Mouse (Mus musculus): Measurements from ENCODE around the gene Msh5. TPM values are rescaled to one million over a fixed set of nuclear protein-coding genes. Genes with fewer than 3 reads are reported as not detected.
"Not testable (repeated sequence)": the region's sequence is repeated elsewhere in the genome, so short reads cannot be mapped to it uniquely, and the experiment has no call there.

Gene Msh5
- polyA plus RNA-seq, 1 experiment from 2014 or later = 3.5 TPM

DNA sequence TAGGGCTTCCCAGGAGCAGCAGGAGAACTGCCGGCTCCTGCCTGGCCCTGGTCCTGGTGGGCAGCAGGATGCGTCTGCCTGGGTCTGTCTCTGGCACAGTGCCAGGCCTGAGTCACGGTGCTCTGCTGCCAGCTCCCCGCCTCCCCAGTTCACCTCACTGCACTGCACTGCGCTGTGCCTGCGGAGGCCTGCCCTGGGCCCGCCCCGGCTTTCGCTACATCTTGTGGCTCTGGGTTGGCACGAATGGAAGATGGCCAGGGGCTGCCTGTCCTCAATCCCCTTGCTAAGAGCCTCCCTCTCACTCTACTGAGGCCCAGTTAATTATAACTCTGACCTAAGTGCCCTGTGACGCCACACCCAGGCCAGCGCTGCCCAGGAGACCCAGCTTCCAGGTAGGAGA lies 30.2 kb downstream of the Msh5 start, which contains the start of gene Vwa7:
Gene Vwa7, plus strand, starts transcription at position 204 of the 400 bp plus-strand sequence.
- 33% methylated on average over 12 of the region's 12 CpGs for WGBS
- Histone ChIP-seq H3K27me3 (ENCODE audit: control insufficient read depth, insufficient read depth, low read length) (no peaks in the 10 kb centered on the region), H3K4me2 (ENCODE audit: low read depth, low read length) (no peak within 1 kb of the TSS), H3K4me3 (ENCODE audit: low read length) (no peak within 1 kb of the TSS), H3K9me3 (replicated peaks; ENCODE audit: control insufficient read depth, low read length) (no peaks in the 10 kb centered on the region), H3K27ac (ENCODE audit: low read length) (peak within 1 kb of the TSS; percentile 36; the same call in 1 of the 2 replicates), H3K36me3 (ENCODE audit: control insufficient read depth, insufficient read depth) (peaks cover 39% of the 10 kb centered on the region), H3K9ac (ENCODE audit: low read length) (peak within 1 kb of the TSS; percentile 49), H3K4me1 (ENCODE audit: control insufficient read depth, insufficient read depth, low read length) (peaks cover 12% of the 10 kb centered on the region)
- ATAC-seq (replicated peaks; ENCODE audit: extremely low read depth, insufficient read depth, low FRiP score) = peak; percentile 53

DNA sequence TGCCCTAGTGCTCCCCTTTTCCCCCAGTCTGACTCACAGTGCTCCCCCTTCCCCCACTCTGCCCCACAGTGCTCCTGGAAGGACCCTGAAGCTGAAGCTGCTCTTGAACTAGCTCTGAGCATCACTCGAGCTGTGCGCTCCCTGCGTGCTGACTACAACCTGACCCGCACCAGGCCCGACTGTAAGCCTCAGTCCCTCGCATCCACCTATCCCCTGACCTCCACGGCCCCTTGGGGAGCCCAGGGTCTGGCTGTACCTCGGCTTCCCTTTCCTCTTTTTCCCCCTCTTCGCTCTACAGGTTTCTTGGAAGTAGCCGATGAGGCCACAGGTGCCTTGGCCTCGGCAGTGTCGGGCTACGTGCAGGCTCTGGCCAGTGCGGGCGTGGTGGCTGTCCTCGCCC lies 31.2 kb downstream of the Msh5 start:
- no peak for ATAC-seq (replicated peaks; ENCODE audit: extremely low read depth, insufficient read depth, low FRiP score)
- WGBS = 91% methylated on average over 16 of the region's 16 CpGs
- Histone ChIP-seq H3K36me3 (ENCODE audit: control insufficient read depth, insufficient read depth) (peaks cover 50% of the 10 kb centered on the region), H3K27me3 (ENCODE audit: control insufficient read depth, insufficient read depth, low read length) (no peaks in the 10 kb centered on the region), H3K4me2 (ENCODE audit: low read depth, low read length) (no peak overlapping the region), H3K9ac (ENCODE audit: low read length) (no peak overlapping the region), H3K4me3 (ENCODE audit: low read length) (no peak overlapping the region), H3K4me1 (ENCODE audit: control insufficient read depth, insufficient read depth, low read length) (peaks cover 9% of the 10 kb centered on the region), H3K9me3 (replicated peaks; ENCODE audit: control insufficient read depth, low read length) (no peaks in the 10 kb centered on the region), H3K27ac (ENCODE audit: low read length) (no peak overlapping the region)

DNA sequence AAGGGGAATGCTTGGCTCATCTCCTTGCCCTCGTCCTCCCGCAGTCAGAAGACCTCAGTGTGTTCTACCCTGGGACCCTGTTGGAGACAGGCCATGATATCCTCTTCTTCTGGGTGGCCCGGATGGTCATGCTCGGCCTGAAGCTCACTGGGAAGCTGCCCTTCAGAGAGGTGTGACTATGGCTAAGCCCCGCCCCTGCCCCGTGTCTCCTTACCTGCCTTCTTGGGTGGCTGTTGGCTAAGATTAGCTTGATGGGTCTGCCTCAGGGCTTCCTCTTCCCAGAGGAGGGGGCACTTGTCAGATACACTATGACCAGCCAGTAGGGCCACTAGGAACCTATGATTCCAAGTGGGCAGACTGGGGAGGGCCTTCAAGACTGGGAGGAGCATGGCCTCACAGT lies 33.3 kb downstream of the Msh5 start:
- H3K27ac ChIP-seq (ENCODE audit: low read length) = no peak overlapping the region
- H3K4me2 ChIP-seq (ENCODE audit: low read depth, low read length) = no peak overlapping the region
- WGBS = 84% methylated on average over 6 of the region's 6 CpGs
- H3K27me3 ChIP-seq (ENCODE audit: control insufficient read depth, insufficient read depth, low read length) = no peaks in the 10 kb centered on the region
- no peak overlapping the region for H3K4me3 ChIP-seq (ENCODE audit: low read length)
- H3K9me3 ChIP-seq (replicated peaks; ENCODE audit: control insufficient read depth, low read length) = no peaks in the 10 kb centered on the region
- H3K4me1 ChIP-seq (ENCODE audit: control insufficient read depth, insufficient read depth, low read length) = peaks cover 9% of the 10 kb centered on the region
- H3K9ac ChIP-seq (ENCODE audit: low read length) = no peak overlapping the region
- ATAC-seq (replicated peaks; ENCODE audit: extremely low read depth, insufficient read depth, low FRiP score) = no peak
- peaks cover 54% of the 10 kb centered on the region for H3K36me3 ChIP-seq (ENCODE audit: control insufficient read depth, insufficient read depth)

DNA sequence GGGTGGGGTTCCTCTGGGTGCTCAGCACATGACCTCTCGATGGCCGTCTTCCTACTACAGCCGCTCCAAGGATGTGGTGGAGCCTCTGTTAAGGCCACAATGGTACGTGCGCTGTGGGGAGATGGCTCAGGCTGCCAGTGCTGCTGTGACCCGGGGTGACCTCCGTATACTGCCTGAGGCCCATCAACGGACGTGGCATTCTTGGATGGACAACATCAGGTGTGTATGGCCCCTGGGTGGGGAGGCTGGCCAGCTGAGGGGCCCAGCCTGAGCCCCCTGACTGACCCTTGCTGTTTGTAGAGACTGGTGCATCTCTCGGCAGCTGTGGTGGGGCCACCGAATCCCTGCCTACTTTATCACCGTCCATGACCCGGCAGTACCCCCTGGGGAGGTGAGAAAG lies 34.1 kb downstream of the Msh5 start:
- WGBS = 85% methylated on average over 13 of the region's 13 CpGs
- H3K4me3 ChIP-seq (ENCODE audit: low read length) = no peak overlapping the region

DNA sequence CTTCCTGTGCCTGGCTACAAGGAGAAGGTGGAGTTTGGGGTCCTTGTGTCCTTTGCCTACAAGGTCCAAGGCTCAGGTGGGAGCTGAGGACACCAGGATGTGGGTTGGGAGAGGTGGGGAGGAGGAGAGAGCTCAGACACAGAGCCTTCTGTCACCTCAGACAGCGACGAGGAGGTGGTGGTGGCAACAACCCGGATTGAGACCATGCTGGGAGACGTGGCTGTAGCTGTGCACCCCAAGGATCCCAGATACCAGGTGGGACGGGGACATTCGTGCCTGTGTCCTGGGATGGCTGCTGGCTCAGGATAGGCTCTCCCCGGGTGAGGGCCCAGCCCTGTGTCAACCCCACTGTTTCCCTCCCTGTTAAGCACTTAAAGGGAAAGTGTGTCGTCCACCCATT lies 35.1 kb downstream of the Msh5 start:
- peaks cover 6% of the 10 kb centered on the region for H3K4me1 ChIP-seq (ENCODE audit: control insufficient read depth, insufficient read depth, low read length)
- H3K4me2 ChIP-seq (ENCODE audit: low read depth, low read length) = no peak overlapping the region
- H3K27me3 ChIP-seq (ENCODE audit: control insufficient read depth, insufficient read depth, low read length) = no peaks in the 10 kb centered on the region
- WGBS = 92% methylated on average over 8 of the region's 8 CpGs
- peaks cover 65% of the 10 kb centered on the region for H3K36me3 ChIP-seq (ENCODE audit: control insufficient read depth, insufficient read depth)
- H3K27ac ChIP-seq (ENCODE audit: low read length) = no peak overlapping the region
- no peak for ATAC-seq (replicated peaks; ENCODE audit: extremely low read depth, insufficient read depth, low FRiP score)
- H3K9me3 ChIP-seq (replicated peaks; ENCODE audit: control insufficient read depth, low read length) = no peaks in the 10 kb centered on the region
- H3K4me3 ChIP-seq (ENCODE audit: low read length) = no peak overlapping the region
- no peak overlapping the region for H3K9ac ChIP-seq (ENCODE audit: low read length)

More for the DNA sequence above, 34.1 kb downstream of the Msh5 start:
- Histone ChIP-seq H3K4me2 (ENCODE audit: low read depth, low read length) (no peak overlapping the region), H3K4me1 (ENCODE audit: control insufficient read depth, insufficient read depth, low read length) (peaks cover 9% of the 10 kb centered on the region), H3K27ac (ENCODE audit: low read length) (no peak overlapping the region), H3K36me3 (ENCODE audit: control insufficient read depth, insufficient read depth) (peaks cover 57% of the 10 kb centered on the region), H3K9me3 (replicated peaks; ENCODE audit: control insufficient read depth, low read length) (no peaks in the 10 kb centered on the region), H3K27me3 (ENCODE audit: control insufficient read depth, insufficient read depth, low read length) (no peaks in the 10 kb centered on the region), H3K9ac (ENCODE audit: low read length) (no peak overlapping the region)
- ATAC-seq (replicated peaks; ENCODE audit: extremely low read depth, insufficient read depth, low FRiP score) = no peak

DNA sequence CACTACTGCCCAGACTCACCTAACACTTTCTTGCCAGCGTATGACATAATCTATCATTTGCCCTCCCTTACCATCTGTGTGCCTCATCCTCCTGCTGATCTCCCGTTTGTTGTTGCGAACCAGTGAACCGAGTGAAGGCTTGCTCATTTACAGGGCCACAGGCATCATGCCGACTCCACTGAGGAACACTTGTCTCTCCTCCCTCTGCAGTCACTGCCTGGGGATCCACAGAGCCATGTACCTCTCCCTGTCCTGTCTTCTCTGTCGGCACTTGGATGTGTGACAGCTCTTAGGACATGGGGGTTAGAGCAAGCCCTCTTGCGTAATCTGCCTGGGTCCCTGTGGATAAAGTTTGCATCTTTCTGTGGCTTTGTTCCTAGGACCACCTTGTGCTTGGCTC lies 37.0 kb downstream of the Msh5 start:
- 85% methylated on average over 7 of the region's 7 CpGs for WGBS
- ATAC-seq (replicated peaks; ENCODE audit: extremely low read depth, insufficient read depth, low FRiP score) = no peak

DNA sequence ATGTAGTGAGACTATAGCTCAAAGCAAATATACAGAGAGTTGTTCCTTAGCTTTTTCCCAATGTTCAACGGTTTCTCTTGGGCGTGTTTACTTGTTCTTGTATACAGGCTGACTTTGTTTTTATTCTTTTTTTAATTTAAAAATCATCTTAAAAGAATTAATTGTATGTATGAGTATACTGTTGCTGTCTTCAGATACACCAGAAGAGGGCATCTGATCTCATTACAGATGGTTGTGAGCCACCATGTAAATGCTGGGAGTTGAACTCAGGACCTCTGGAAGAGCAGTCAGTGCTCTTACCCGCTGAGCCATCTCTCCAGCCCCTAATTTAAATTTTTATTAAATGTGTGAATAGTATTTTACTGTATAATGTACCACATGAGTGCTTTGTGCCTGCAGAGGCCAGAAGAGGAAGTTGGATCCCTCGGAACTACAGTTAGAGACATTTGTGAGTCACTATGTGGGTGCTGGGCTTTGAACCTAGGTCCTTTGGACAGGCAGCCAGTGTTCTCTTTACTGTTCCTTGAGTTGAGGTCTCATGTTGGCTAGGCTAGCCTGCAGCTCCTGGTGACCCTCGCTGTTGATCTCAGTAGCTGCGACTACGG lies 39.1 kb downstream of the Msh5 start:
- 94% methylated on average over 7 of the region's 7 CpGs for WGBS
- no peaks in the 10 kb centered on the region for H3K9me3 ChIP-seq (replicated peaks; ENCODE audit: control insufficient read depth, low read length)
- no peak overlapping the region for H3K27ac ChIP-seq (ENCODE audit: low read length)
- no peak overlapping the region for H3K4me3 ChIP-seq (ENCODE audit: low read length)
- no peaks in the 10 kb centered on the region for H3K27me3 ChIP-seq (ENCODE audit: control insufficient read depth, insufficient read depth, low read length)
- H3K9ac ChIP-seq (ENCODE audit: low read length) = no peak overlapping the region
- peaks cover 9% of the 10 kb centered on the region for H3K4me1 ChIP-seq (ENCODE audit: control insufficient read depth, insufficient read depth, low read length)
- no peak for ATAC-seq (replicated peaks; ENCODE audit: extremely low read depth, insufficient read depth, low FRiP score)
- H3K4me2 ChIP-seq (ENCODE audit: low read depth, low read length) = no peak overlapping the region
- H3K36me3 ChIP-seq (ENCODE audit: control insufficient read depth, insufficient read depth) = peaks cover 54% of the 10 kb centered on the region

More for the DNA sequence above, 37.0 kb downstream of the Msh5 start:
- no peak overlapping the region for H3K9ac ChIP-seq (ENCODE audit: low read length)
- no peaks in the 10 kb centered on the region for H3K27me3 ChIP-seq (ENCODE audit: control insufficient read depth, insufficient read depth, low read length)
- no peaks in the 10 kb centered on the region for H3K4me1 ChIP-seq (ENCODE audit: control insufficient read depth, insufficient read depth, low read length)
- H3K36me3 ChIP-seq (ENCODE audit: control insufficient read depth, insufficient read depth) = peaks cover 68% of the 10 kb centered on the region
- H3K27ac ChIP-seq (ENCODE audit: low read length) = no peak overlapping the region
- no peak overlapping the region for H3K4me2 ChIP-seq (ENCODE audit: low read depth, low read length)
- H3K4me3 ChIP-seq (ENCODE audit: low read length) = no peak overlapping the region
- H3K9me3 ChIP-seq (replicated peaks; ENCODE audit: control insufficient read depth, low read length) = no peaks in the 10 kb centered on the region

DNA sequence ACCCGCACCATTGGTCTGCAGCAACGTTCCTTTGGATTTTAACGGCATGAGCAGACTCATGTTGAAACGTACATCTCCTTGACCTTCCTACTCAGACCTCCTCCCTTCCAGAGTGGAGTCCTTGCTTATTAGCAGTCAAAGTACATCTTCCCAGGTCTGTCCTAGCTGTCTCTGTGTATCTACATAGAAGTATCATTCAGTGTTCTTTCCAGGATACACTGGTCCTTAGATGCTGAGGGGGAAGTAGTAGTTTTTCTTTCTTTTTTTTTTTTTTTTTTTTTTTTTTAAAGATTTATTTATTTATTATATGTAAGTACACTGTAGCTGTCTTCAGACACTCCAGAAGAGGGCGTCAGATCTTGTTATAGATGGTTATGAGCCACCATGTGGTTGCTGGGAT lies 40.6 kb downstream of the Msh5 start:
- not testable (repeated sequence) for H3K9me3 ChIP-seq (replicated peaks; ENCODE audit: control insufficient read depth, low read length); H3K27me3 ChIP-seq (ENCODE audit: control insufficient read depth, insufficient read depth, low read length); H3K9ac ChIP-seq (ENCODE audit: low read length); ATAC-seq (replicated peaks; ENCODE audit: extremely low read depth, insufficient read depth, low FRiP score); H3K27ac ChIP-seq (ENCODE audit: low read length); H3K4me3 ChIP-seq (ENCODE audit: low read length); H3K4me2 ChIP-seq (ENCODE audit: low read depth, low read length)
- H3K4me1 ChIP-seq (ENCODE audit: control insufficient read depth, insufficient read depth, low read length) = peaks cover 19% of the 10 kb centered on the region
- WGBS = 98% methylated on average over 4 of the region's 5 CpGs
- peaks cover 38% of the 10 kb centered on the region for H3K36me3 ChIP-seq (ENCODE audit: control insufficient read depth, insufficient read depth)

DNA sequence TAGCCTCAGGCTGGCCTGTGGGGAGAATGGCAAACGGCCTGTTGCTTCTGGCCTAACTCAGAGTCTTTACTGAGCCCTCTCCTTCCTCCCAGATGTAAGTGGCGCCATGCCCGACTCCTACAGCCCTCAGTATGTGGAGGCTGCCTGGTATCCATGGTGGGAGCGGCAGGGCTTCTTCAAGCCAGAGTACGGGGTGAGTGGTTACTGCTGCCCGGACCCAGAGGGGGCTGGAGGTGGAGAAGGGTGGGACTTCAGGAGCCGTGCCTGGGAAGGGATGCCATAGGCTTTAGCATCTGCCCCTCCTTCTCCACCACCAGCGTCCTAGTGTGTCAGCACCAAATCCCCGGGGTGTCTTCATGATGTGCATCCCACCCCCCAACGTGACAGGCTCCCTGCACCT lies 41.4 kb downstream of the Msh5 start:
- Histone ChIP-seq H3K4me3 (ENCODE audit: low read length) (no peak overlapping the region), H3K4me2 (ENCODE audit: low read depth, low read length) (no peak overlapping the region), H3K4me1 (ENCODE audit: control insufficient read depth, insufficient read depth, low read length) (peaks cover 19% of the 10 kb centered on the region), H3K9ac (ENCODE audit: low read length) (no peak overlapping the region), H3K9me3 (replicated peaks; ENCODE audit: control insufficient read depth, low read length) (no peaks in the 10 kb centered on the region), H3K36me3 (ENCODE audit: control insufficient read depth, insufficient read depth) (peaks cover 32% of the 10 kb centered on the region), H3K27me3 (ENCODE audit: control insufficient read depth, insufficient read depth, low read length) (no peaks in the 10 kb centered on the region), H3K27ac (ENCODE audit: low read length) (no peak overlapping the region)
- ATAC-seq (replicated peaks; ENCODE audit: extremely low read depth, insufficient read depth, low FRiP score) = no peak
- WGBS = 89% methylated on average over 10 of the region's 10 CpGs
